In the genomic region with DNA sequence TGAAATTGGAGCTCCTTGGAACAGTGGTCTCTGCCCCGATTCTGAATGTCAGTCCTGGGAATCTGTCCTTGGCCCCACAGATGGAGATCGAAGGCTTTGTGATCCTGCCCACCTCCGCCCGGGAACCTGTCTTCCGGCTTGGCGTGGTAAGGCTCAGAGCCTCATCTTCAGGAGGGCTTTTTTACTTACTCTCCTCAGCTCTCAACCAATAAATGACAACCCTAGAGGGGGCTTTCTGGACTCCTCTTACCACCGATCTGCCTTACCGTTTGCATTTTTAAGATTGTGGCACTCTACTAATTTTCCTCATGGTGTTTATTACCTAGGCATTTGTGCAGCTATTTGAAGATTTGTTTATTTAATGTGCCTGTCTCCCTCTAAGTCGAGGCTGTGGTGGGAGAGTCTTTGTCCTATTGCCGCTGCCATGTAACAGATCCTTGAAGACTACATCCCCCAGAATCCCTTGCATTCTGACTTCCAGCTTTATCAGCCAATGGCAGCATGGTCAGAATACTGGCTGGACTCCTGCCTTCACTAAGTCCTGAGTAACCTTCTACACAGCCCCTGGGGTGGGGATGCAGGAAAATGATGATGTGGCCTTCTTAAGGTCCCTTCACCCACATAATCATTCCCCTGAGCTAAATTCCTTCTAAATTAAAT, we compare ENCODE assay signal across 9 mouse cellular contexts. TPM values are rescaled to one million over a fixed set of nuclear protein-coding genes. Genes with fewer than 3 reads are reported as not detected.
A peak's percentile ranks its signal among the peaks of the same experiment; 100 is the strongest.
DNase-seq lines count a peak whose midpoint lies in the region; ATAC-seq and TF ChIP-seq lines count a peak whose summit lies in the region.
"Had no signal": no experiment of that assay in that cellular context is flagged by ENCODE, and none has a peak within 500 bp of the region (broad histone marks: within the 10 kb centered on the region; RNA-seq: fewer than 3 reads in every experiment).

No protein-coding gene starts in this region.

- no peak for ATAC-seq in heart, embryonic 12.5 days (ENCODE audit: insufficient number of reproducible peaks, low FRiP score)
- peak; percentile 77; the same call in 1 of the 2 replicates for ATAC-seq in embryonic facial prominence, embryonic 14.5 days (ENCODE audit: low read depth)
- ATAC-seq in intestine, postnatal 0 days: no peak
- ATAC-seq: Patski had no signal

- peaks cover 5% of the 10 kb centered on the region; the same call in 1 of the 2 replicates for H3K4me1 ChIP-seq in heart, embryonic 12.5 days (replicated peaks)
- no peaks in the 10 kb centered on the region for H3K4me1 ChIP-seq in MEL (ENCODE audit: control insufficient read depth in 1 of 2, insufficient read depth in 2 of 2, low read length in 2 of 2)
- no peaks in the 10 kb centered on the region for H3K4me1 ChIP-seq in embryonic facial prominence, embryonic 14.5 days (ENCODE audit: control insufficient read depth, insufficient read depth, low read length)
- no peaks in the 10 kb centered on the region for H3K4me1 ChIP-seq in intestine, postnatal 0 days (replicated peaks; ENCODE audit: control insufficient read depth, insufficient read depth, low read length)

- H3K4me3 ChIP-seq in heart, embryonic 12.5 days: no peak overlapping the region
- no peak overlapping the region for H3K4me3 ChIP-seq in MEL (ENCODE audit: control insufficient read depth in 1 of 2, insufficient read depth in 1 of 2, low read depth in 2 of 2, low read length in 2 of 2)
- no peak overlapping the region for H3K4me3 ChIP-seq in embryonic facial prominence, embryonic 14.5 days (ENCODE audit: low read depth, low read length)
- no peak overlapping the region for H3K4me3 ChIP-seq in intestine, postnatal 0 days (ENCODE audit: low read depth, low read length)

- no peak overlapping the region for H3K27ac ChIP-seq in heart, embryonic 12.5 days (ENCODE audit: poor library complexity, severe bottlenecking)
- no peak overlapping the region for H3K27ac ChIP-seq in MEL (ENCODE audit: control insufficient read depth, low read depth, low read length)
- H3K27ac ChIP-seq in embryonic facial prominence, embryonic 14.5 days (replicated peaks; ENCODE audit: low read depth, low read length): no peak overlapping the region
- no peak overlapping the region for H3K27ac ChIP-seq in intestine, postnatal 0 days (ENCODE audit: low read depth, low read length)

- no peak for TF ChIP-seq CTCF in MEL (IDR thresholded peaks at IDR 0.05 in 2 of 3, conservative IDR thresholded peaks at IDR 0.05 in 1 of 3; ENCODE audit: control insufficient read depth in 1 of 3, insufficient read depth in 1 of 3, low read depth in 2 of 3, low read length in 3 of 3, poor library complexity in 1 of 3, severe bottlenecking in 1 of 3)
- no peak for TF ChIP-seq CTCF in intestine, postnatal 0 days (IDR thresholded peaks at IDR 0.05; ENCODE audit: low read depth)

- no peaks in the 10 kb centered on the region for H3K36me3 ChIP-seq in heart, embryonic 12.5 days
- H3K36me3 ChIP-seq in MEL (ENCODE audit: control insufficient read depth in 1 of 2, insufficient read depth in 2 of 2, low read length in 2 of 2): no peaks in the 10 kb centered on the region
- H3K36me3 ChIP-seq in embryonic facial prominence, embryonic 14.5 days (ENCODE audit: control insufficient read depth, insufficient read depth, low read length): no peaks in the 10 kb centered on the region
- H3K36me3 ChIP-seq in intestine, postnatal 0 days (ENCODE audit: control insufficient read depth, insufficient read depth): no peaks in the 10 kb centered on the region

- no peak for TF ChIP-seq EP300 in MEL (IDR thresholded peaks at IDR 0.05; ENCODE audit: low read depth in 1 of 2, low read length in 2 of 2)

- WGBS in heart, embryonic 12.5 days: 55% methylated on average over 10 of the region's 10 CpGs
- WGBS in embryonic facial prominence, embryonic 14.5 days: 61% methylated on average over 10 of the region's 10 CpGs
- 54% methylated on average over 10 of the region's 10 CpGs for WGBS in intestine, postnatal 0 days

- TF ChIP-seq RAD21 in MEL (IDR thresholded peaks at IDR 0.05; ENCODE audit: low read depth, low read length): no peak

- TF ChIP-seq POLR2A in MEL (IDR thresholded peaks at IDR 0.05; ENCODE audit: control insufficient read depth in 1 of 2, insufficient read depth in 1 of 2, low read depth in 1 of 2, low read length in 2 of 2, poor library complexity in 1 of 2): no peak

- no peaks in the 10 kb centered on the region for H3K27me3 ChIP-seq in heart, embryonic 12.5 days (replicated peaks)
- peaks cover 7 to 14% of the 10 kb centered on the region in 2 experiments for H3K27me3 ChIP-seq in MEL (ENCODE audit: control insufficient read depth in 1 of 2, insufficient read depth in 2 of 2, low read length in 2 of 2)
- no peaks in the 10 kb centered on the region for H3K27me3 ChIP-seq in embryonic facial prominence, embryonic 14.5 days (replicated peaks; ENCODE audit: control insufficient read depth, insufficient read depth, low read length)
- no peaks in the 10 kb centered on the region for H3K27me3 ChIP-seq in intestine, postnatal 0 days (replicated peaks; ENCODE audit: control insufficient read depth, insufficient read depth, low read length)
- H3K27me3 ChIP-seq: Patski had no signal

- H3K9me3 ChIP-seq in heart, embryonic 12.5 days (replicated peaks): no peaks in the 10 kb centered on the region
- no peaks in the 10 kb centered on the region for H3K9me3 ChIP-seq in MEL (replicated peaks; ENCODE audit: insufficient read depth, low read length)
- H3K9me3 ChIP-seq in embryonic facial prominence, embryonic 14.5 days (ENCODE audit: control insufficient read depth, low read length): no peaks in the 10 kb centered on the region
- no peaks in the 10 kb centered on the region for H3K9me3 ChIP-seq in intestine, postnatal 0 days (ENCODE audit: control insufficient read depth)

- peak; percentile 11 for DNase-seq in heart, adult 8-10 months (ENCODE audit: low spot score)
- no peak for DNase-seq in MEL (ENCODE audit: low read depth, low spot score)
- peak; percentile 63 for DNase-seq in embryonic facial prominence, embryonic 14.5 days (ENCODE audit: low spot score)
- DNase-seq in kidney, postnatal 10 days: peak; percentile 37
- peak; percentile 25 for DNase-seq in retina, postnatal 7 days (ENCODE audit: low read depth, low spot score)
- no peak for DNase-seq in Muller cell, postnatal 12 days (ENCODE audit: inconsistent ontology term)

- no peak overlapping the region for H3K4me2 ChIP-seq in heart, embryonic 12.5 days
- peak overlapping the region; percentile 31; the same call in 1 of the 2 replicates for H3K4me2 ChIP-seq in embryonic facial prominence, embryonic 14.5 days (ENCODE audit: low read depth, low read length)
- H3K4me2 ChIP-seq in intestine, postnatal 0 days (replicated peaks; ENCODE audit: low read depth): no peak overlapping the region

- H3K9ac ChIP-seq in heart, embryonic 12.5 days: no peak overlapping the region
- no peak overlapping the region for H3K9ac ChIP-seq in MEL (ENCODE audit: control insufficient read depth, low read depth, low read length, poor library complexity, severe bottlenecking)
- H3K9ac ChIP-seq in embryonic facial prominence, embryonic 14.5 days (ENCODE audit: low read depth, low read length): no peak overlapping the region
- H3K9ac ChIP-seq in intestine, postnatal 0 days (ENCODE audit: low read depth, low read length): no peak overlapping the region

- H3K79me2 ChIP-seq in MEL (ENCODE audit: control insufficient read depth, insufficient read depth, low read length, poor library complexity): no peaks in the 10 kb centered on the region

TF ChIP-seq in MEL, 35 proteins besides CTCF, POLR2A, EP300 and RAD21:
- TF ChIP-seq POLR2AphosphoS5 (IDR thresholded peaks at IDR 0.05; ENCODE audit: borderline replicate concordance, low read depth, low read length): no peak
- no peak for TF ChIP-seq RCOR1 (IDR thresholded peaks at IDR 0.05; ENCODE audit: low read depth, low read length)
- no peak for TF ChIP-seq BHLHE40 (IDR thresholded peaks at IDR 0.05; ENCODE audit: borderline replicate concordance, low read depth, low read length)
- TF ChIP-seq MEF2A (IDR thresholded peaks at IDR 0.05; ENCODE audit: extremely low read depth, insufficient replicate concordance, low read depth, low read length, poor library complexity, severe bottlenecking): no peak
- no peak for TF ChIP-seq SMC3 (IDR thresholded peaks at IDR 0.05; ENCODE audit: low read depth, low read length)
- TF ChIP-seq HCFC1 (IDR thresholded peaks at IDR 0.05; ENCODE audit: low read depth, low read length): peak; percentile 72
- TF ChIP-seq USF1 (IDR thresholded peaks at IDR 0.05; ENCODE audit: low read depth, low read length): no peak
TF ChIP-seq in MEL: peak in this region for 1.

RNA-seq across cellular contexts. Expression of gene Lbp, which starts 18.4 kb away (rescaled TPM):
- 1 to 10 TPM; 3.7 to 7.8 (median 5.6) TPM for total RNA-seq in heart, adult 8-10 months (2022)
- polyA plus RNA-seq in heart, embryonic 12.5 days (2016; fragmentation: Nextera tagmentation; extraction: Ambion mirVana): 12.3 and 13.3 TPM in 2 replicates
- total RNA-seq in MEL (2012; rRNA removed): not detected in 2 replicates
- not detected for polyA plus RNA-seq in MEL (2012; ENCODE audit: insufficient read depth in 1 of 2, insufficient read length in 2 of 2, low read depth in 1 of 2, low replicate concordance in 2 of 2, missing spikeins in 1 of 2)
- 7.8 and 11.9 TPM in 2 replicates for polyA plus RNA-seq in embryonic facial prominence, embryonic 14.5 days (2014; fragmentation: Nextera tagmentation; extraction: Ambion mirVana)
- 4.9 and 6.2 TPM in 2 replicates for polyA plus RNA-seq in intestine, postnatal 0 days (2015; fragmentation: Nextera tagmentation; extraction: Ambion mirVana)

RNA-seq across cellular contexts. Expression of gene Snhg11, which starts 50.8 kb away (rescaled TPM):
- under 1 TPM; 0.19 to 0.47 (median 0.25) TPM for total RNA-seq in heart, adult 8-10 months (2022)
- polyA plus RNA-seq in heart, embryonic 12.5 days (2016; fragmentation: Nextera tagmentation; extraction: Ambion mirVana): 0.55 and 1.1 TPM in 2 replicates
- not detected in 2 replicates for total RNA-seq in MEL (2012; rRNA removed)
- polyA plus RNA-seq in MEL (2012; ENCODE audit: insufficient read depth in 1 of 2, insufficient read length in 2 of 2, low read depth in 1 of 2, low replicate concordance in 2 of 2, missing spikeins in 1 of 2): under 1 TPM in 1 of 2 experiments, not detected in 1; 0.06 TPM
- polyA plus RNA-seq in embryonic facial prominence, embryonic 14.5 days (2014; fragmentation: Nextera tagmentation; extraction: Ambion mirVana): 7.8 and 10.2 TPM in 2 replicates
- polyA plus RNA-seq in intestine, postnatal 0 days (2015; fragmentation: Nextera tagmentation; extraction: Ambion mirVana): 1.9 and 3.0 TPM in 2 replicates
- polyA plus RNA-seq: Patski had no signal

Comparison
In these comparisons a context has a peak if more than half of its experiments do, and no peak if none do; other contexts are left out.
1. DNase-seq: peak in heart, adult 8-10 months (single experiment), embryonic facial prominence, embryonic 14.5 days (single experiment), kidney, postnatal 10 days (single experiment) and retina, postnatal 7 days (single experiment); none in MEL (single experiment) and Muller cell, postnatal 12 days (single experiment).